Mouse (Mus musculus): Measurements from ENCODE around the gene P4htm. TPM values are rescaled to one million over a fixed set of nuclear protein-coding genes. Genes with fewer than 3 reads are reported as not detected.

P4htm gene
- polyA plus RNA-seq, 1 experiment from 2014 or later, result 4.1 TPM

GRCm38 (mm10) chr9:108601986-108602385 is 4.5 kb upstream of the P4htm start:
- Histone ChIP-seq H3K9me3 (ENCODE audit: low read length) (no peaks in the 10 kb centered on the region), H3K36me3 (ENCODE audit: insufficient read depth, low read length) (peaks cover 25% of the 10 kb centered on the region), H3K4me1 (ENCODE audit: insufficient read depth, low read depth, low read length) (no peaks in the 10 kb centered on the region; the same call in 1 of the 2 replicates), H3K4me2 (replicated peaks; ENCODE audit: low read depth, low read length) (no peak overlapping the region), H3K27ac (ENCODE audit: low read length) (no peak overlapping the region), H3K4me3 (ENCODE audit: low read depth, low read length) (no peak overlapping the region), H3K9ac (replicated peaks; ENCODE audit: low read depth) (no peak overlapping the region), H3K27me3 (replicated peaks; ENCODE audit: insufficient read depth, low read length) (0 out of 2 replicates have a peak, but pooled peaks cover 2% of the 10 kb centered on the region)
- WGBS, result 55% methylated on average over 4 of the region's 4 CpGs
- TF ChIP-seq CTCF (IDR thresholded peaks at IDR 0.05) (no peak), EP300 (IDR thresholded peaks at IDR 0.05) (no peak)
- no peak for DNase-seq (ENCODE audit: low spot score)
- no peak for ATAC-seq

- H3K27me3 ChIP-seq (replicated peaks; ENCODE audit: insufficient read depth, low read length), result 0 out of 2 replicates have a peak, but pooled peaks cover 3% of the 10 kb centered on the region
- H3K4me1 ChIP-seq (ENCODE audit: insufficient read depth, low read depth, low read length), result no peaks in the 10 kb centered on the region; the same call in 1 of the 2 replicates
- H3K4me3 ChIP-seq (ENCODE audit: low read depth, low read length), result no peak overlapping the region
- H3K9me3 ChIP-seq (ENCODE audit: low read length), result no peaks in the 10 kb centered on the region
- peaks cover 19% of the 10 kb centered on the region for H3K36me3 ChIP-seq (ENCODE audit: insufficient read depth, low read length)
- H3K27ac ChIP-seq (ENCODE audit: low read length), result no peak overlapping the region
- whole genome bisulfite sequencing, result 41% methylated on average over 2 of the region's 2 CpGs
- H3K9ac ChIP-seq (replicated peaks; ENCODE audit: low read depth), result no peak overlapping the region
- peak; percentile 60 for DNase-seq (ENCODE audit: low spot score)
- peak; percentile 70 for ATAC-seq
- TF ChIP-seq CTCF (IDR thresholded peaks at IDR 0.05) (no peak), EP300 (IDR thresholded peaks at IDR 0.05) (peak; percentile 58)
- no peak overlapping the region for H3K4me2 ChIP-seq (replicated peaks; ENCODE audit: low read depth, low read length)
Observed at GRCm38 (mm10) chr9:108600011-108600410, 2.5 kb upstream of the P4htm start.

DNA sequence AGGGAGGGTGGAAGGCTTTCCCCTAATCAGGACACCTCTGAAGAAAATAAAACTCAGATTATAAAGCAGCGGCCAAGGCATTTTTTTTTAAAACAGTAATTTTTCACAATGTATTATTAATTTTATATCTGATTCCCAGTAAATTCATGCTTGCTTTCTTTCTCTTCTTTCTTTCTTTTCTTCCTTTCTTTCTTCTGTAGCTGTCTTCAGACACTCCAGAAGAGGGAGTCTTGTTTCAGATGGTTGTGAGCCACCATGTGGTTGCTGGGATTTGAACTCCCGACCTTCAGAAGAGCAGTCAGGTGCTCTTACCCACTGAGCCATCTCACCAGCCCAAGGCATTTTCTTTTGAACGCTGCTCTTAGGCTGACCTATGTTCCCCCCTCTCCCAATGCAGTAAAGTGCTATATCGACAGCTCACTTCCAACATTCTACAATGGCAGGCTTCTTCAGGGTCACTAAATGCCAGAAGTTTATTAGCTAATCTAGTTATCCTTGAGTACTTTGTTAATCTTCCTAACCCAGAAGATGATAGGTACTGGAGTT is 1.6 kb upstream of the P4htm start:
- no peak overlapping the region for H3K27ac ChIP-seq (ENCODE audit: low read length)
- H3K4me3 ChIP-seq (ENCODE audit: low read depth, low read length), result no peak overlapping the region
- no peak overlapping the region for H3K4me2 ChIP-seq (replicated peaks; ENCODE audit: low read depth, low read length)
- ATAC-seq, result no peak
- H3K27me3 ChIP-seq (replicated peaks; ENCODE audit: insufficient read depth, low read length), result 0 out of 2 replicates have a peak, but pooled peaks cover 3% of the 10 kb centered on the region
- WGBS, result 75% methylated on average over 4 of the region's 4 CpGs
- no peak for TF ChIP-seq CTCF (IDR thresholded peaks at IDR 0.05)
- no peaks in the 10 kb centered on the region for H3K9me3 ChIP-seq (ENCODE audit: low read length)
- DNase-seq (ENCODE audit: low spot score), result no peak
- no peaks in the 10 kb centered on the region; the same call in 1 of the 2 replicates for H3K4me1 ChIP-seq (ENCODE audit: insufficient read depth, low read depth, low read length)
- H3K9ac ChIP-seq (replicated peaks; ENCODE audit: low read depth), result no peak overlapping the region
- H3K36me3 ChIP-seq (ENCODE audit: insufficient read depth, low read length), result peaks cover 14% of the 10 kb centered on the region

DNA sequence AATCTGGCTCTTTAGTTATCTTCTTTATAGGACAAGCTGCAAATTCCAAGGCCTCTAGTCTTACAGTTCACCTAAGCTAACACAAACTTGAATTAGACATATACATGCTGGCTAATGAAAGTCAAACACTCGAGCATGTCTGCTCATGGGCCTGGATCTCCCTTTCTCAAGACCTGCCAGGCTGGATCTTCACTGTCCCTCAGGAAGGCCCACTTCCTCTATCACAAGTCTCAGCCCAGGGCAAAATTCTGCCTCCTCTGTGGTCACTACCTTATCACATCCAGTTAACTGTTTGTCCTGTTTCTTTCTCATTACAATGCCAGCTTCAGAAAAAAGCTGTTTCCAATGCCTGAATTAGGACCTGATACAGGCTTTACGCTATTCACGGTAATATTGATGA is 3.1 kb downstream of the P4htm start:
- no peak for DNase-seq (ENCODE audit: low spot score)
- ATAC-seq, result no peak
- H3K9me3 ChIP-seq (ENCODE audit: low read length), result no peaks in the 10 kb centered on the region
- no peak overlapping the region for H3K9ac ChIP-seq (replicated peaks; ENCODE audit: low read depth)
- WGBS, result 72% methylated on average over 3 of the region's 3 CpGs
- no peak overlapping the region for H3K4me2 ChIP-seq (replicated peaks; ENCODE audit: low read depth, low read length)
- TF ChIP-seq EP300 (IDR thresholded peaks at IDR 0.05) (no peak), CTCF (IDR thresholded peaks at IDR 0.05) (no peak)
- no peaks in the 10 kb centered on the region; the same call in 1 of the 2 replicates for H3K4me1 ChIP-seq (ENCODE audit: insufficient read depth, low read depth, low read length)
- no peak overlapping the region for H3K4me3 ChIP-seq (ENCODE audit: low read depth, low read length)
- no peak overlapping the region for H3K27ac ChIP-seq (ENCODE audit: low read length)
- no peaks in the 10 kb centered on the region for H3K36me3 ChIP-seq (ENCODE audit: insufficient read depth, low read length)
- 0 out of 2 replicates have a peak, but pooled peaks cover 3% of the 10 kb centered on the region for H3K27me3 ChIP-seq (replicated peaks; ENCODE audit: insufficient read depth, low read length)

DNA sequence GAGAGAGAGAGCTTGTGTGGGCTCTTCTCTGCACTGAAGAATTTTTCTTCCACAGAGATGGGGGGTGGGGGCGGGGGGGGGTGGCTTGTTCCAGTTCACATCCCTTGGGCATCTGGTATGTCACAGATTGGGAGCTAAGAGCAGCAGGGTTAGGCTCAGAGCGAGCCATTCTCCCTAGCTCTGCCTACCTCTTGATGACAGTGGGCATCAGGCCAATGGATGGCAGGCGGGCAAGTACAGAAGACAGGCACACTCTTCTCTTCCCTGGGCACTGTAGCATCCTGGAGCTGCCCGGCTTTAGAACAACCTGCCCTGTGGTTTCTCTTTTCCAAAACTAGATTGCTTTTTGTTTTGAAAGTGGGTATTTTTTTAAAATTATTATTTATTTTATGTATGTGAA is 6.0 kb downstream of the P4htm start:
- TF ChIP-seq CTCF (IDR thresholded peaks at IDR 0.05), result no peak
- TF ChIP-seq EP300 (IDR thresholded peaks at IDR 0.05), result no peak
- no peaks in the 10 kb centered on the region for H3K4me1 ChIP-seq (ENCODE audit: insufficient read depth, low read depth, low read length)

GRCm38 (mm10) chr9:108589229-108589628 is 8.2 kb downstream of the P4htm start:
- Histone ChIP-seq H3K27ac (ENCODE audit: low read length) (no peak overlapping the region), H3K4me1 (ENCODE audit: insufficient read depth, low read depth, low read length) (no peaks in the 10 kb centered on the region), H3K27me3 (replicated peaks; ENCODE audit: insufficient read depth, low read length) (no peaks in the 10 kb centered on the region), H3K4me3 (ENCODE audit: low read depth, low read length) (no peak overlapping the region), H3K9me3 (ENCODE audit: low read length) (no peaks in the 10 kb centered on the region), H3K9ac (replicated peaks; ENCODE audit: low read depth) (no peak overlapping the region), H3K36me3 (ENCODE audit: insufficient read depth, low read length) (no peaks in the 10 kb centered on the region), H3K4me2 (replicated peaks; ENCODE audit: low read depth, low read length) (no peak overlapping the region)
- WGBS, result 54% methylated on average over 5 of the region's 5 CpGs
- no peak for TF ChIP-seq EP300 (IDR thresholded peaks at IDR 0.05)
- peak; percentile 29 for TF ChIP-seq CTCF (IDR thresholded peaks at IDR 0.05)
- DNase-seq (ENCODE audit: low spot score), result no peak
- ATAC-seq, result no peak

More for the DNA sequence above, 6.0 kb downstream of the P4htm start:
- H3K27me3 ChIP-seq (replicated peaks; ENCODE audit: insufficient read depth, low read length), result no peaks in the 10 kb centered on the region
- no peak overlapping the region for H3K27ac ChIP-seq (ENCODE audit: low read length)
- no peak overlapping the region for H3K4me2 ChIP-seq (replicated peaks; ENCODE audit: low read depth, low read length)
- no peaks in the 10 kb centered on the region for H3K9me3 ChIP-seq (ENCODE audit: low read length)
- no peak for DNase-seq (ENCODE audit: low spot score)
- ATAC-seq, result no peak
- H3K9ac ChIP-seq (replicated peaks; ENCODE audit: low read depth), result no peak overlapping the region
- WGBS, result 81% methylated on average over 4 of the region's 4 CpGs
- no peak overlapping the region for H3K4me3 ChIP-seq (ENCODE audit: low read depth, low read length)
- no peaks in the 10 kb centered on the region for H3K36me3 ChIP-seq (ENCODE audit: insufficient read depth, low read length)
